9 mouse cellular contexts compared by ENCODE assay signal in genomic region chr6:117437411-117438101, GRCm38 (mm10).
DNase-seq lines count a peak whose midpoint lies in the region; ATAC-seq and TF ChIP-seq lines count a peak whose summit lies in the region.
"Had no signal": no experiment of that assay in that cellular context is flagged by ENCODE, and none has a peak within 500 bp of the region (broad histone marks: within the 10 kb centered on the region; RNA-seq: fewer than 3 reads in every experiment).

No protein-coding gene starts in this region.

- no peak for TF ChIP-seq CTCF in left cerebral cortex, adult 2 months (IDR thresholded peaks at IDR 0.05)

- ATAC-seq in megakaryocyte, adult 5-6 weeks (ENCODE audit: poor library complexity, severe bottlenecking) = peak; percentile 26

- no peak overlapping the region for H3K4me3 ChIP-seq in left cerebral cortex, adult 2 months
- H3K4me3 ChIP-seq: liver, embryonic 13.5 days had no signal

- H3K27ac ChIP-seq in left cerebral cortex, adult 2 months = peak overlapping the region; percentile 16; the same call in 1 of the 2 replicates
- H3K27ac ChIP-seq: liver, embryonic 13.5 days had no signal

- no peak for DNase-seq in left cerebral cortex, adult 2 months (ENCODE audit: extremely low spot score in 1 of 2, low spot score in 2 of 2)
- no peak for DNase-seq in left cerebral cortex, adult 11 months (ENCODE audit: low spot score)
- DNase-seq in fibroblast of lung, adult 2 months (ENCODE audit: low read depth) = peak; percentile 76
- peak; percentile 81 for DNase-seq in heart, postnatal 4 days
- DNase-seq in spleen, adult 18-20 months = no peak
- DNase-seq in thymus, postnatal 10 days (ENCODE audit: low spot score in 2 of 2) = no peak
- no peak for DNase-seq in spleen, postnatal 10 days (ENCODE audit: low spot score in 2 of 2)
- DNase-seq: liver, embryonic 13.5 days had no signal

- intact Hi-C loops in left cerebral cortex, adult 2 months (cut with DNase I) = no loop called here

Comparison
In these comparisons a context has a peak if more than half of its experiments do, and no peak if none do; other contexts are left out.
1. DNase-seq: peak in fibroblast of lung, adult 2 months (single experiment) and heart, postnatal 4 days (single experiment); none in left cerebral cortex, adult 2 months (0 of 2), left cerebral cortex, adult 11 months (single experiment), spleen, adult 18-20 months (0 of 2), thymus, postnatal 10 days (0 of 2) and spleen, postnatal 10 days (0 of 2).